Mouse (Mus musculus) myocyte (in vitro differentiated cells): Measurements from ENCODE around the gene Pdxk. TPM values are rescaled to one million over a fixed set of nuclear protein-coding genes. Genes with fewer than 3 reads are reported as not detected.
A peak's percentile ranks its signal among the peaks of the same experiment; 100 is the strongest.

Experiments
- H3K27me3 ChIP-seq: one replicate; pipeline ENCODE4 v1.6.1; 2011; ENCODE audit not compliant: control insufficient read depth, insufficient read depth, insufficient read length
- H3K36me3 ChIP-seq: one replicate; pipeline ENCODE4 v1.6.1; 2011; ENCODE audit not compliant: control insufficient read depth, insufficient read depth
- H3K4me2 ChIP-seq: one replicate; pipeline ENCODE4 v1.6.1; 2011; ENCODE audit warnings: low read depth, control low read depth
- H3K4me3 ChIP-seq: one replicate; pipeline ENCODE4 v1.5.1; 2011; ENCODE audit warnings: mild to moderate bottlenecking, control low read depth, moderate library complexity
- H3K79me2 ChIP-seq: one replicate; pipeline ENCODE4 v1.6.1; 2011; ENCODE audit not compliant: control insufficient read depth, insufficient read depth
- H3ac ChIP-seq: one replicate; pipeline ENCODE4 v1.6.1; 2011; ENCODE audit not compliant: control insufficient read depth, insufficient read length
- CEBPB ChIP-seq: IDR thresholded peaks from 2 replicates; pipeline ENCODE4 v1.6.1; 2011; ENCODE audit warnings: mild to moderate bottlenecking, moderate library complexity; ENCODE audit not compliant: poor library complexity, insufficient read depth, severe bottlenecking
- E2F4 ChIP-seq: IDR thresholded peaks from one replicate; pipeline ENCODE4 v1.6.1; 2011; ENCODE audit warnings: mild to moderate bottlenecking, control low read depth, moderate library complexity; ENCODE audit not compliant: insufficient read depth
- MAX ChIP-seq: IDR thresholded peaks from one replicate; pipeline ENCODE4 v1.6.1; 2011; ENCODE audit warnings: low read depth, mild to moderate bottlenecking, control low read depth
- MYOD1 ChIP-seq, 3 experiments: IDR thresholded peaks; one replicate each; pipeline ENCODE4 v1.6.1; 2011; ENCODE audit warnings: control low read depth in 2 of 3, low read depth in 2 of 3, mild to moderate bottlenecking in 2 of 3, moderate library complexity in 1 of 3; ENCODE audit not compliant: insufficient read length in 2 of 3, control insufficient read depth in 1 of 3
- MYOG ChIP-seq, 3 experiments: IDR thresholded peaks; one replicate each; pipeline ENCODE4 v1.6.1; 2011; ENCODE audit warnings: control low read depth in 2 of 3, low read depth in 2 of 3, mild to moderate bottlenecking in 2 of 3; ENCODE audit not compliant: insufficient read length in 2 of 3, control insufficient read depth in 1 of 3, insufficient read depth in 1 of 3
- POLR2A ChIP-seq: IDR thresholded peaks from one replicate; pipeline ENCODE4 v1.6.1; 2011; ENCODE audit warnings: low read depth, mild to moderate bottlenecking, control low read depth, moderate library complexity; ENCODE audit not compliant: insufficient read length
- POLR2AphosphoS2 ChIP-seq: IDR thresholded peaks from one replicate; pipeline ENCODE4 v1.6.1; 2011; ENCODE audit warnings: low read depth, control low read depth; ENCODE audit not compliant: insufficient read length
- REST ChIP-seq: IDR thresholded peaks from one replicate; pipeline ENCODE4 v1.6.1; 2011; ENCODE audit warnings: mild to moderate bottlenecking, control low read depth, moderate library complexity; ENCODE audit not compliant: insufficient read depth, insufficient read length
- SRF ChIP-seq: IDR thresholded peaks from one replicate; pipeline ENCODE4 v1.6.1; 2011; ENCODE audit warnings: low read depth; ENCODE audit not compliant: control insufficient read depth, insufficient read length
- TCF12 ChIP-seq: IDR thresholded peaks from one replicate; pipeline ENCODE4 v1.6.1; 2011; ENCODE audit warnings: mild to moderate bottlenecking, control low read depth; ENCODE audit not compliant: poor library complexity, insufficient read depth, severe bottlenecking
- TCF3 ChIP-seq: IDR thresholded peaks from one replicate; pipeline ENCODE4 v1.6.1; 2011; ENCODE audit warnings: low read depth, control low read depth; ENCODE audit not compliant: insufficient read length
- USF1 ChIP-seq: IDR thresholded peaks from one replicate; pipeline ENCODE4 v1.6.1; 2011; ENCODE audit warnings: low read depth, mild to moderate bottlenecking, control low read depth, moderate library complexity
- polyA plus RNA-seq: library from polyadenylated mRNA; unstranded; fragments of >200 nt; fragmentation: generic; extraction: Trizol; gene quantifications from one replicate; pipeline ENCODE4 v1.2.1, GENCODE M21; 2012; ENCODE audit warnings: missing spikeins

Pdxk gene
- polyA plus RNA-seq, 1 experiment = 5.7 TPM

DNA sequence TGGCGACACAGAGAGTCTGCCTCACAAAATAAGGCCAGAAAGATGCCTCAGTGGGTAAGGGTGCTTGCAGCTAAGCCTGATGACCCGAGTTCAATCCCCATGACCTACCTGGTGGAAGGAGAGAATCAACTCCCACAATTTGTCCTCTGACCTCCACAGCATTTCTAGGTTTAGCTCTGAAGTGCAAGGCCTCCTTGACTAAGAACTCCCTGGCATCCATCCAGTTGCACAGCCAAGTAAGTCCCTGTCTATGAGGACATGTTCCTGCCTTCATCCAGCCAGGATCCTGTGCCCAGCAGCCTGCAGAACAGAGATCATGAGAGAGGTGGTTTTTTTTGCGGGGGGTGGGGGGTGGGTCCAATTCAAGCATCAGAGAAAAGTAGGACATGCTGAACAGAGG is 7.3 kb upstream of the Pdxk start:
- H3K4me2 ChIP-seq = no peak overlapping the region
- no peak overlapping the region for H3ac ChIP-seq
- TF ChIP-seq MYOG (IDR thresholded peaks at IDR 0.05; ENCODE audit: control insufficient read depth in 1 of 3, insufficient read depth in 1 of 3, insufficient read length in 2 of 3, low read depth in 2 of 3) (no peak), POLR2AphosphoS2 (no peak), REST (no peak), MYOD1 (IDR thresholded peaks at IDR 0.05; ENCODE audit: control insufficient read depth in 1 of 3, insufficient read length in 2 of 3, low read depth in 2 of 3) (no peak), POLR2A (no peak), E2F4 (no peak), SRF (no peak), USF1 (no peak), TCF3 (no peak), TCF12 (no peak), MAX (no peak), CEBPB (no peak)
- H3K36me3 ChIP-seq = no peaks in the 10 kb centered on the region
- no peaks in the 10 kb centered on the region for H3K27me3 ChIP-seq
- H3K4me3 ChIP-seq = no peak overlapping the region
- no peaks in the 10 kb centered on the region for H3K79me2 ChIP-seq

DNA sequence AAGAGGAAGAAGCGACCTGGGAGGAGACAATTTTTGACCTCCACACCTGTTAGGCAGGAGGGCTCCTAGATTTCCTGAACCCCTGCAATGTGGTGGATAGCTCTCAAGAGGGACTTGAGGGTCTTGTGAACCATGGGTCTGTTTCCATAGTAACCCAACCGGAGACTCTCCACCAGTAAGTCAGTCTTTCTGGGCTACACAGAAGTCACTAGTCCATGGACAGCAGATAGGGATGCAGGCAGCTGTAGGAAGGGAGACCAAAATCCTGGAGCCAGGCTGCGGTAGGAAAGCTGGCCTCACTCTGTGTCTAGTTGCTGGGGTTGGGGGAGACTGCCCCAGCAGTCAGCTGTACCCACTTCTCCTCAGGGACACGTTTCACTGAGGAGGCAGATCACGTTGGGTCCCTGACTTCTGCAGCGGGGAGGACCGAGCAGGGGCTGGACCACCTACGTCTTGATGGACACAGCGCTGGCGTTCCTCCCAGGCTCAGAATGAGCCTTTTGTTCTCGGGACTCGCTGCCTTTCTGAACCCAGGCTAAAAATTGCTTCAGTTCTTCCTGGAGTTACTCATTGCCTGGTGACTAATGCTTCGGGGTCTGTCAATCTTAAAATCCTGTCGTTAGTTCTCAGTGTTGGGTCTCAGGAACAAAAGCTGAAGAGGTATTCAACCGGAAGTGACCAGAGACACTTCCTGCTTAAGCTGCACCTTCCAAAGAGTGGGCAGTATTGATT is 6.0 kb upstream of the Pdxk start:
- no peak for TF ChIP-seq MYOG (IDR thresholded peaks at IDR 0.05; ENCODE audit: control insufficient read depth in 1 of 3, insufficient read depth in 1 of 3, insufficient read length in 2 of 3, low read depth in 2 of 3)
- no peak for TF ChIP-seq MYOD1 (IDR thresholded peaks at IDR 0.05; ENCODE audit: control insufficient read depth in 1 of 3, insufficient read length in 2 of 3, low read depth in 2 of 3)
- TF ChIP-seq E2F4 = no peak
- no peak for TF ChIP-seq POLR2A
- TF ChIP-seq USF1 = no peak
- no peak for TF ChIP-seq TCF3
- TF ChIP-seq TCF12 = no peak
- no peak for TF ChIP-seq MAX
- no peak for TF ChIP-seq REST
- no peak for TF ChIP-seq SRF
- no peak for TF ChIP-seq CEBPB
- no peak for TF ChIP-seq POLR2AphosphoS2
- Histone ChIP-seq H3K27me3 (no peaks in the 10 kb centered on the region), H3K4me3 (no peak overlapping the region), H3K79me2 (no peaks in the 10 kb centered on the region), H3K4me2 (peak overlapping the region; percentile 13), H3K36me3 (no peaks in the 10 kb centered on the region), H3ac (no peak overlapping the region)

- no peak for TF ChIP-seq MYOG (IDR thresholded peaks at IDR 0.05; ENCODE audit: control insufficient read depth in 1 of 3, insufficient read depth in 1 of 3, insufficient read length in 2 of 3, low read depth in 2 of 3)
- TF ChIP-seq SRF = no peak
- no peak for TF ChIP-seq MYOD1 (IDR thresholded peaks at IDR 0.05; ENCODE audit: control insufficient read depth in 1 of 3, insufficient read length in 2 of 3, low read depth in 2 of 3)
- TF ChIP-seq CEBPB = no peak
- TF ChIP-seq POLR2A = no peak
- no peak for TF ChIP-seq MAX
- no peak for TF ChIP-seq E2F4
- TF ChIP-seq TCF12 = no peak
- TF ChIP-seq POLR2AphosphoS2 = no peak
- Histone ChIP-seq H3K4me2 (no peak overlapping the region), H3K27me3 (no peaks in the 10 kb centered on the region), H3K36me3 (no peaks in the 10 kb centered on the region), H3ac (no peak overlapping the region), H3K4me3 (no peak overlapping the region), H3K79me2 (no peaks in the 10 kb centered on the region)
Observed at GRCm38 (mm10) chr10:78467761-78468310, 3.1 kb upstream of the Pdxk start.

GRCm38 (mm10) chr10:78466647-78467046 is 1.9 kb upstream of the Pdxk start:
- Histone ChIP-seq H3K36me3 (no peaks in the 10 kb centered on the region), H3K4me3 (no peak overlapping the region), H3K79me2 (no peaks in the 10 kb centered on the region), H3ac (no peak overlapping the region), H3K4me2 (no peak overlapping the region), H3K27me3 (no peaks in the 10 kb centered on the region)
- no peak for TF ChIP-seq POLR2A
- no peak for TF ChIP-seq SRF
- TF ChIP-seq E2F4 = no peak

- TF ChIP-seq POLR2AphosphoS2 (no peak), USF1 (no peak), REST (no peak), MAX (no peak), POLR2A (no peak), TCF12 (no peak), SRF (no peak), TCF3 (no peak), MYOD1 (IDR thresholded peaks at IDR 0.05; ENCODE audit: control insufficient read depth in 1 of 3, insufficient read length in 2 of 3, low read depth in 2 of 3) (no peak), CEBPB (no peak), MYOG (IDR thresholded peaks at IDR 0.05; ENCODE audit: control insufficient read depth in 1 of 3, insufficient read depth in 1 of 3, insufficient read length in 2 of 3, low read depth in 2 of 3) (no peak), E2F4 (no peak)
- Histone ChIP-seq H3K4me3 (peak overlapping the region; percentile 58), H3K4me2 (peak overlapping the region; percentile 95), H3K27me3 (no peaks in the 10 kb centered on the region), H3K36me3 (no peaks in the 10 kb centered on the region), H3ac (no peak overlapping the region), H3K79me2 (no peaks in the 10 kb centered on the region)
Observed at GRCm38 (mm10) chr10:78465472-78465871, 697 bp upstream of the Pdxk start.
